Mouse (Mus musculus) cerebellum, postnatal 25 days (tissue): ENCODE measurements around the gene Nucks1.

ENCODE experiments used
- DNase-seq, 2 experiments: peaks; one replicate each; pipeline ENCODE4 v3.0.0; 2021; ENCODE audit warnings: mixed read lengths in 2 of 2

Gene Nucks1

DNA sequence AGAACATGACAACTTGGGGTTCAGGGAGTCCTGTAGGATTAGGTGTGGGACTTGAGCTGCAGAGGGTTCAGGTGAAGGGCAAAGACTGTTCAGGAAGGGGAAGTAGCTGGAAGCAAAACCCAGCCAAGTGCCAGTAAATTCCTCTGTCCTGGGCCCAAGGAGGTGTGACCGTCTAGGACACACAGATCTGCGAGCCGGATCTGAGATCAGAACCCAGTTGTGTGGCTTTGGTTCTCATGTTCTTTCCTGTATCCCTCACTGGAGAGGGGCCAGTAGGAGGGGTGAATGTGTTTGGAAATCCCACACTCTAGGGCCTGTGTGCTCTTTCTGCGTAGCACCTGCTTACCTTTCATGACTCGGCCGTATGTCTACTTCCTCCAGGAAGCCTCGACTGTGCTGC is 57.0 kb downstream of the Nucks1 start:
- no peak for DNase-seq

DNA sequence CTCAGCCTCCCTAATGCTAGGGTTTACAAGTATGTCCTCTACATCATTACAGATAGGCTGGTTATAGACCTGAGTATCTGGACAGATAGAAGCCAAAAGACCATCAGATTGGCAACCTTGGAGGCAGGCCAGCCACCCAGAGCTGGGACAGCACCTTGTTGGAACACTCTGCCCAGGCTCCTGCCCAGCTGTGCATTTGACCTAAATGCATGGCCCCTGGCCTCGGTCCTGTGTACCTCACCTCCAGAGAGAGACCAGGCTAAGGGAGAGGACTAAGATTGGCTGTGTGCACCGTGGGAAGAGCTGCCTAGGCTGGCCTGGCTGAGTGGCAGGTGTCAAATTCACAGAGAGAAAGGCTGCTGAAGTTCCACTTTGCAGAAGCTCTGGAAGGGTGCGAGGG is 58.2 kb downstream of the Nucks1 start:
- DNase-seq, result no peak

DNA sequence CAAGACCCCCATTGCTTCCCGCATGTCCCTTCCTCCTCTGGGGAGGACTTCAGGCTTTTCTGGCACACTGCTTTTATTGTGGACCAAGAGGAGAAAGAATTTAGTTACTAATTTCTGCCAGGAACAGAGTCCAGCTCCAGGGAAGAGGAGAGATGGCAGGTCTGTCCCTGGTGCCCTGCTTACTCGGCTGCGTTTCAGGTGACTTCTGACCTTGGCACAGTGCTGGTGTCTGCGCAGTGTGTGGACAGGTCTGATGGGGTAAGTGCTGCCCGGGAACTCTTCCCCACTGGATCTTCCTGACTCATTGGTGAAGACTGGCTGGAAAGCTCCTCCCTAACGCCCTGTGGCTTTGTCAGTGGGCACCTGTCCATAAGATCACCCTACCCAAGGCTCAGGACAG is 58.6 kb downstream of the Nucks1 start:
- no peak for DNase-seq

DNA sequence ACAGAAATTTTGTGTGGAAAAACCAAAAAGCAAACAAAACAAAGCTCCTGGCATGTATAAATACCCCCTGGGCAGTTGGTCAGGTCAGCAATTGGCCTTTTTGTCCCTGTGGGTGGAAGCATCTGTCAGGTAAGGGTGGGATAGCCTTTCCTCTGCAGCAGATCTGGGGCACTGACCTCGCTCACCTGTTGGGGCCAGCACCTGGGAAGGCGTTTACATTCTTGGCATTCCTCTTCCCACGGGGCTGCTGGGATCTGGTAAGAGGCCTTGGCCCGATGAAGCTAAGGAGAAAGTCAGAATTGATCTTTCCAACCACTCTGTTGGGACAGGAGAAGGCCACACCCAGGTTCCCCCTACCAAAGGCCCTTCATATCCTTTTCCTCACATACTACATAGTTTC is 59.5 kb downstream of the Nucks1 start:
- no peak for DNase-seq

DNA sequence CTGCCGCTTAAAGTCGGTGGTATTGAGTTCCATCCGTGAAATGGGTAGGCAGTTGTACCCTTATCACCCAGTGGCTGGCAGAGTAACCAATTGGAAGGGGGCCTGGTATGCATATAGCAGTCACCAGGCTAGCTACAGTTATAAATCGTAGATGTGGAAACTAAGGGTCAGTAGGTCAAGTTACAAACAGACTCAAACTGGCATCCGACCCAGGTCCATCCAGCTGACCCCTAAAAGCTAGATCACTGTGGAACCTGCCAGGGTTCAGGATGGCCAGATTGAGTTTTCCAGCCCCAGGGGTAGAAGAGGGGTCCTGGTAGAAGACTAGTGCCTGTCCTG is 60.0 kb downstream of the Nucks1 start:
- DNase-seq, result no peak

DNA sequence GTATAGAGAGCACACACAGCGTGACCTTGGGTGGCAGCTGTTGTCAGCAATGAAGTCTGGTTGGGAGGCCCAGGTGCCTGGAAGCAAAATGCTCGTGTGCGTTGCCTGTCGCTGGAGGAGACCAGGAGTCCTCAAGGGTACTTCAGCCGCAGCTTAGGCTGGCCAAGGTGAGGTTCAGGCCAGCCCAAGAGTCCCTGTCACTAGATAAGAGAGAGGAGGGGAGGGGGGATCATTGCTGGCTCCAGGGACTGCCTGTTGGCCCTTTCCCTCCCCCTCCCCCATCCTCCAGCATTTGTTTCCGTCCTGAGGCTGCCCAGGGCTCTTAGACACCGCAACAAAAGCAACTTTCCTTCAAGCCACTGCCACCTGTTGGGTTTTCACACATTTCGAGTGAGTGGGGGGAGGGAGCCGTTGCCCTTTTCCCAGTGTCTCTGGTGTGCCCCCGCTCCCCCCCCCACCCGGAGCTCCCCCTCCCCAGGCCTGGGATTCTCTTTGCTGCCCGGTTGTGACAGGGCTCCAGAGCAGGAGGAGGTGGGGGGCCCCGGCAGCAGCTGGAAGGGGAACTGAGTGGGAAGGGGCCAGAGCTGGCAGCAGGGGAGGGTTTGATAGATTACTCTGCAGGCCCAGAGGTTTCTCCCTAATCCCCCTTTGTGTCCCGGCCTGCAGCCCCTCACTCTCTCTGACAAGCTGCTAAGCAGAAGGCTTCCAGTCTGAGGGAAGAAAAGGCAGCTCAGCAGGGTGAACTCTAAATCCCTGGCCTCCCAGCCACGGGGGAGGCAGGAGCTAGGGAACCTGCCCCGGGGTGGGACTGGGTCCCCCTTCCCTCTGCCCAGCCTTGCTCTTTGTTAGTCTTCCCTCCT is 60.6 kb downstream of the Nucks1 start:
- no peak for DNase-seq

DNA sequence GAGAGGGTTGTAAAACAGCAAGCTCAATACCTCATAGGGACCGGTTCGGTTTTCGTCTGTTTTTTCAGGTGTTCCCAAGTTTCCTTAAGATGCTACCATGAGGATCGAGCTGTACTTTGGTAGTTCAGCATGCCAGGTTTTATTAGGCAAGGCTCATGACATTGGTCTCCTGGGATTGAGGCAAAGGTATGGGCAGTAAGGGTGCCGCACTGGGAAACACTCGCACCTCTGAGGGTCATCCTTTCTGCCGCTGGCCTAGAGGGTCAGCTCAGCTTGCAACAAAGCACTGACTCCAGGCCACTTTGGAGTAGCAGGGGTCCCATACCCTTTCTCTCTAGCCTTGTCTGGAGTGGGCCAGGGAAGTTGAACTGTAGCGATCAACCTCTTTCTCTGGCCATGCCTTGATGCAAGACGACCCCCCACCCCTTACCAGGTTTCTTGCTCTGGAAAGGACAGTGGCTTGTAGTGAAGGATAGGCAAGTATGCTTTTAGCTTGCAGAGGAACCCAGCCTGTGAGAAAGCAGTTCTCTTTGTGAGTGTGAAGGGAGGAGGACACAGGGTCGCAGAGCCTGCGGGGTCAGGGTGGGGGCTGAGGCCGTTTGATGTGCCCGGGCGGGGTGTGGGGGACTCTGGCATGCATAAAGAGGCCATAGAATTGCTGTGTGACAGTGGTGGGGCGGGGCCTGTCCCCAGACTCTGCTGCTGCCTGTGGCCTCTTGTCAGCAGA is 61.6 kb downstream of the Nucks1 start:
- DNase-seq, result no peak

DNA sequence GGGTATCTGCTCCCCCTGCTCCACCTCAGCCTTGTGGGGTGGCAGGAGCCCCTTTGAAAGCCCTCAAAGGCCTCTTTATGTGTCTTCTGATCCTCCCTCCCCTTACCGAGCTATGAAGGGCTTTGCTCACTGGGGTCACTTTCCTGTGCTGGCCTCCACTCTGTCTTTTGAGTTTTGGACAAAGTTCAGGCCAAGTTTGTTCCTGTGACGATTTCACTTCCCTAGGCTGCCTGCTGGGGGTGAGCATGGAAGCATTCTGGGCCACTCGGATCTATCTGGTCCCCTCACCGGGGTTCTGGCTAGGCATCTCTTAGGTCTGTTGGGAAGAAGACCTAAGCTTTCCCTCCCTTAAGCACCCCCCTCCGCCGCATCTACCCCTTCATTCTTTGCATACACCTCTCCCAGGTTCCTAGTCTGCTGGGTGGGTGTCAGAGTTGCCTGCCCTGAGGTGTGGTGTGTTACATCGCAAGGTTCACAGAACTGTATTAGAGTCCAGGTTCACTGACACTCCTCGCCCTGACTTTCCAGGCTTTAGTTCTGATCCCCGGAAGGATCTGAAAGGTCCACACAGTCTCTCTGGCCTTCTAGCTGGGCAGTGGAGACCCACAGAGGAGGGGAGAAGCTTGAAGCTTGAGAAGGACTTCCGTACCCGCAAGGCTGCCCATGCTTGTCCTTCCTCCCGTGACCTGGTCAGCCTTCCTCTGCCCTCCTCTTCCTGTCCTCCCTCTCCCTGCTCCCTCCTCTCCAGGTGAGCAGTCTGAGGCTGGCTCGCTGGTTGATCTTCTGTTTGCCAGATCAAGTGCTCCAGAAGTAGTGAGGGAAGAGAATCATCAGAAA is 62.4 kb downstream of the Nucks1 start:
- no peak for DNase-seq

DNA sequence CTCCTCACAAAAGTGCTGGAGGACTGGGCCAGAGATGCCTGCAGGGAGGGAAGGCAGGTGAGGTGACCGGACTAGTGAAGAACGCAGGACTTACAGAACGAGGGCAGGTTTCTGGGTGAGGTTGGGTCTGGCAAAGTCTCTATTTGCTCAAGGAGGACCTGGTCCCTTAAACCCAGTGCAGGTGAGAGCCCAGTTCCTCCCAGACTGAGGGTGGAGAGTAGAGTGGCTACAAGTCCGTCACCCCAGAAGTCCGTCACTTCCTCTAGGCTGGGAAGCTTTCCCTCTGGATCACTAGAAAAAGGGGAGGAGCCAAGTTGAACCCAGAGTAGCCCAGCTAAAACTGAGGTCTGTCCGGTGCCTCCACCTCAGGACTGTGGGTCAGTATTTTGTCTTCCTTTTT is 63.7 kb downstream of the Nucks1 start:
- no peak for DNase-seq

DNA sequence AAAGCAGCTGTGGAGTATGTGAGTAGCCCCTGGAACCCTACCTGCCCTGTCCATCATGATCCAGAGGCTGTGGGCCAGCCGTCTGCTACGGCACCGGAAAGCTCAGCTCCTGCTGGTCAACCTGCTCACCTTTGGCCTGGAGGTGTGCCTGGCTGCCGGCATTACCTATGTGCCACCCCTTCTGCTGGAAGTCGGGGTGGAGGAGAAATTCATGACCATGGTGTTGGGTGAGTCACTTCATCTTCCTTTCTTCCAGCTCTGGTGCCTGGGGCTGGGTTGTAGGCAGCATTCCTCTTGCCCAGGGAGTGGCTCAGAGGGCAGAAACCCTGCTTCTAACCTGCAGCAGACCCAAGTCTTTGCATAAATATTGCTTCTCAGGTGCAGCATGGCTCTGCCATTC is 66.6 kb downstream of the Nucks1 start:
- no peak for DNase-seq

DNA sequence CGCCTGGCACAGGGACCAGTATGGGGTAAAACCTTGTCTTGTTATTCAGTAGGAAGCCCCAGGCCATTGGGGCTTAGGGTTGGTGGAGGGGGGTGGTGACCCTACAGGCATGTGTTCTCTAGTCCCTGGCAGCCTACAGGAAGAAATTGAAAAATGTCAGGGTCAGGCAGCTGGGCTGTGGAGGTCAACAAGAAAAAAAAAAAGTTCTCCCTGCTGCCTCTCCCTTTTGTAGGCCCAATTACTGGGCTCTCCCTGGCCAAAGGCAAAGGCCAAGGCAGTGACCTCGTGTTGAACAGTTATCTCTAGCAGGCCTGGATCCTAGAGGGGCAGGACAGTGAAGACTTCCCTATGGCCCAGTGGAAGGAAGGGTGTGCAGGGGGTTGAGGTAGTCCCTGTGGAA is 70.1 kb downstream of the Nucks1 start:
- no peak for DNase-seq

DNA sequence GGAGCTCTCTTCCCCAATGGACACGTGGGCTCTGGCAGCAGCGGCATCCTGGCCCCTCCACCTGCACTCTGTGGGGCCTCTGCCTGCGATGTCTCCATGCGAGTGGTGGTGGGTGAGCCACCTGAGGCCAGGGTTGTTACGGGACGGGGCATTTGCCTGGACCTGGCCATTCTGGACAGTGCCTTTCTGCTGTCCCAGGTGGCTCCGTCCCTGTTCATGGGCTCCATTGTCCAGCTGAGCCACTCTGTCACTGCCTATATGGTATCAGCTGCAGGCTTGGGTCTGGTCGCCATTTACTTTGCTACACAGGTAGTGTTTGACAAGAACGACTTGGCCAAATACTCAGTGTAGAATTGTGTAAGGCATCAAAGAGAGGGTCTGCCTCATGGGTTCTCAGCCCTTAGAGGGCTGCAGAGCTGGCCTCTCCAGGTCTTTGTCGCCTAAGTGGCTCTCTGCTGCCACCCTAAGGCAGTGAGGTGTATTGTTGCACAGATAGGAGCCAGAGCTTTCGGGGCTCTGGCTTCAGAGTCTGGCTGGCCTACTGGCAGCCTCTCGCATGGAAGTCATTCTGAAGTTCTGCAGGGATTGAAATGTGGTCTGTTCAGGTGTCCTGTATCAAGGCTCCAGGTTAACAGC is 71.2 kb downstream of the Nucks1 start:
- DNase-seq, result peak; percentile 80 to 87

DNA sequence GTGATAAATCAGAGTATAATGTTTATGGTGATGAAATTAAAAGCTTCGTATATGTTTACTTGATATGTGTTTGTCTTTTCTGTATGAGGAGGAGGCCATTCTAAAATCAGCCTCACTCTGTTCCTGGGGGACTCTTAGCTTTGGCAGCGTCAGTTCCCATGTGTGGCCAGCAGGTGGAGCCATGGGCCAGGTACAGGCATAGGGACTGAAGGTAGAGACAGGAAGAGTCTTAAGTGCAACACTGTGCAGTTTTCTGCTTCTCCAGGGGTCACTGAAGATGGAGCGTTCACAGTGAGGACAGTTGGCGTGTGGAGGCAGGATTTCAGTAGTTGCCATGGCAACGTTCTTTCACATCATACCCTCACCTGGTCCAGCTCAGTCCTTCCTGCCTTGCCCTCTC is 72.6 kb downstream of the Nucks1 start:
- DNase-seq, result peak; percentile 86 to 92

DNA sequence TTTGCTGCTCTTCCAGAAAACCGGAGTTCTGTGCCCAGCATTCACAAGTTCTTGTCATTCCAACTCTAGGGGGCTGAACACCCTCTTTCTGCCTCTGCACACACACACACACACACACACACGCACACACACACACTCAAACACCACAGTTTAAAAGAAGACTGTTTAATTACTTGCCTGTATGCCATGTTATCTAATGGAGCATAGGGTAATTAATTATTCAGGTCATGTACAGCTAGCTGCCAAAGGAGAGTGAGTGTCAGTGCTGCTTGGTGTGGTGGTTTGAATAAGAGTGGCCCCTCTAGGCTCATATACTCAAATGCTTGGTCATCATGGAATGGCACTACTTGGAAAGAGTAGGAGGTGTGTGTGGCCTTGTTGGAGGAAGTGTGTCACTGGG is 73.5 kb downstream of the Nucks1 start:
- no peak for DNase-seq
